Mouse (Mus musculus): ENCODE measurements around the gene Gsto2. TPM values are rescaled to one million over a fixed set of nuclear protein-coding genes. Genes with fewer than 3 reads are reported as not detected.

The Gsto2 gene
- polyA plus RNA-seq, 1 experiment from 2014 or later: 0.74 TPM

DNA sequence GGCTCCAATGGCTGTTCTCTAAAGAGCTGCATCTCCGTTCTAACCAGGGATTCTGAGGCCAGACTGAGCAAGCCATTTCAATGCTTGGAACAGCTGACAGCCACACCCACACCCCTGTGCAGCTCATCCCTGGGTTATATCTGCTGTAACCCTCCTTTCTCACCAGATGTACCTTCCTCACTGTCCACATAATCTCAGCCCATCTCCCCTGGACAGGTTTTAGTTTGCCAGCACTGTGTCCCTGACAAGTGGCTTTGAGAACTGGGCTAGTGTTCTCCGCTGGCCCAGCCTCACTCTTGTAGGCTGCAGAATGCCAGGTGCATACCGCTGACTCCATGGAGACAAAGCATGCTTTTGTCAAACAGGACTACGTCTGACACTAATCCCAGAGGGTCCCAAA is 52.1 kb downstream of the Gsto2 start:
- no peaks in the 10 kb centered on the region for H3K27me3 ChIP-seq (replicated peaks)
- H3K36me3 ChIP-seq (replicated peaks): no peaks in the 10 kb centered on the region
- H3K4me3 ChIP-seq: 0 out of 2 replicates have a peak overlapping the region, but pooled peaks have one; percentile 83
- WGBS: 8% methylated on average over 4 of the region's 4 CpGs
- H3K27ac ChIP-seq: no peak overlapping the region
- no peak overlapping the region for H3K9ac ChIP-seq
- no peaks in the 10 kb centered on the region for H3K9me3 ChIP-seq
- peak overlapping the region; percentile 90 for H3K4me2 ChIP-seq
- no peak for ATAC-seq (replicated peaks)
- H3K4me1 ChIP-seq: peaks cover 25% of the 10 kb centered on the region

DNA sequence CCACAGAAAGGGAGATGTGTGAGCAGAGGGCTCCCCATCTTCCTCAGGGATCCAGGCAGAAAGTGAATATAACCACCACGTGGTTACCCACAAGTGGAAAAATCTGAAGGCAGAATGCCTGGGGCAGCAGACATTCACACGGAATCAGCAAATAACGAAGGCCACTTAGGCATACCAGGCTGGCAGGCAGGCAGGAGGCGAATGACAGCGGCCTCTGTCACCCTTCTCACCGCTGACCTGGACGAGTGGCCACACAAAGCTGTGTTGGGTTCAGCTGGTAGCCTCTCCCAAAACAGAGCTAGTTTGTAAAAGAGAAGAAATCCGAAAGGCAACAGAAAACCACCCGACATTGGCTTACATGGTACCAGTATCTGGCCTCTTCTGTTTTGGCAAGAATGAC is 52.7 kb downstream of the Gsto2 start:
- Histone ChIP-seq H3K36me3 (replicated peaks) (no peaks in the 10 kb centered on the region), H3K4me3 (peak overlapping the region; percentile 83), H3K27me3 (replicated peaks) (no peaks in the 10 kb centered on the region), H3K4me1 (peaks cover 25% of the 10 kb centered on the region), H3K9me3 (no peaks in the 10 kb centered on the region), H3K4me2 (peak overlapping the region; percentile 90), H3K9ac (no peak overlapping the region; the same call in 1 of the 2 replicates), H3K27ac (no peak overlapping the region)
- 10% methylated on average over 9 of the region's 9 CpGs for WGBS
- ATAC-seq (replicated peaks): no peak

GRCm38 (mm10) chr19:47918455-47919101 is 53.2 kb downstream of the Gsto2 start:
- peak overlapping the region; percentile 82 for H3K27ac ChIP-seq
- ATAC-seq (replicated peaks): peak; percentile 32
- WGBS: under 1% methylated on average over 29 of the region's 29 CpGs

DNA sequence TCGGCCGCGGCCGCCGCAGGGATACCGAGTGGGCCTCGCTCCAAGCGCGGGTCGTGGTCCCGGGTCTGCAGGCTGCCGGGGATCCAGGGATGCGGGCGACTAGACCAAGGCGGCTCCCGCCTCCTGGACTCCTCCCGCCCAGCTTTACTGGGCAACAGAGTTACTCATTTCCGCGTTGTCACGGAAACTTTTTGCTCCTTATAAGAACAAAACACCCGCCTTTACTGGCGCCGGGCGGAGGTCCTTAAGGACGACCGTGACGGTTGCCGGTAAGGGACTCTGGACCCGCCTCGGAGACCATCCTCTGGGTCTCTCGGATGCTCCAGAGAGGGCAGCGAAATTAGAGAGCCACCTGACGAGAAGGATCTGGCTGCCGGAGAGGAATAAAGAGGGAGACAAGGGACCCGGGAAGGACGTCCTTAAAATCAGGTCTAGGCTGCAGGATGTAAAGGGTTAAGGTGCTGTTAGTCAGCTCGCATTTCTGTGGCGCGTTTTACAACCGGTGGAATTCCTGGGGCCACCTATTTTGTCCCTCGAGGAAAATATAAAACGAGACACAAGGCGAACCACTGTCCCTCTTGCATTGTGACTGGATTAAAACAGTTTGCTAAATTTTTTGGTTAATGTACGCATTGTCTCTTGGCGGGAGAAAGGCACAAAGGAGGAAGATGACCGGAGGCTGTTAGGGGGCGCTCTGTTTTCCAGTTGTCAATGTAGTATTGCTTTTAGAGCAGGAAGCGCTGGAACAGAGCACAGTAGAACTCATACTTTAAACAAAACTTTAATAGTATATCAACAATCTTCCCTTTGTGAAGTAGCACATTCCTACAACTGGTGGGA is 54.0 kb downstream of the Gsto2 start, which contains the start of the genes Cfap43 and Itprip:
Gene Cfap43 (minus strand): TSS at position 162 of the 840 bp plus-strand sequence.
Gene Itprip (minus strand): TSS at position 174 of the 840 bp plus-strand sequence.
- peak within 1 kb of the TSS; percentile 68 for H3K9ac ChIP-seq
- WGBS: under 1% methylated on average over 48 of the region's 48 CpGs
- ATAC-seq (replicated peaks): peak; percentile 73
- H3K27ac ChIP-seq: peak within 1 kb of the TSS; percentile 82
- peaks cover 25% of the 10 kb centered on the region for H3K4me1 ChIP-seq
- peak within 1 kb of the TSS; percentile 83 for H3K4me3 ChIP-seq
- peak within 1 kb of the TSS; percentile 90 for H3K4me2 ChIP-seq
- no peaks in the 10 kb centered on the region for H3K27me3 ChIP-seq (replicated peaks)
- H3K9me3 ChIP-seq: no peaks in the 10 kb centered on the region
- no peaks in the 10 kb centered on the region for H3K36me3 ChIP-seq (replicated peaks)

More at GRCm38 (mm10) chr19:47918455-47919101, 53.2 kb downstream of the Gsto2 start:
- Histone ChIP-seq H3K9me3 (no peaks in the 10 kb centered on the region), H3K4me2 (peak overlapping the region; percentile 90), H3K4me3 (peak overlapping the region; percentile 83), H3K27me3 (replicated peaks) (no peaks in the 10 kb centered on the region), H3K4me1 (peaks cover 25% of the 10 kb centered on the region), H3K9ac (peak overlapping the region; percentile 68), H3K36me3 (replicated peaks) (no peaks in the 10 kb centered on the region)

GRCm38 (mm10) chr19:47919966-47920375 is 54.6 kb downstream of the Gsto2 start:
- Histone ChIP-seq H3K9ac (no peak overlapping the region; the same call in 1 of the 2 replicates), H3K4me1 (peaks cover 25% of the 10 kb centered on the region), H3K36me3 (replicated peaks) (no peaks in the 10 kb centered on the region), H3K9me3 (no peaks in the 10 kb centered on the region), H3K27ac (peak overlapping the region; percentile 82; the same call in 1 of the 2 replicates), H3K4me3 (peak overlapping the region; percentile 83), H3K27me3 (replicated peaks) (no peaks in the 10 kb centered on the region), H3K4me2 (peak overlapping the region; percentile 90)
- ATAC-seq (replicated peaks): 0 out of 2 replicates have a peak, but pooled peaks have one; percentile 5
- 4% methylated on average over 8 of the region's 8 CpGs for WGBS

GRCm38 (mm10) chr19:47925819-47926218 is 60.5 kb downstream of the Gsto2 start:
- no peak for ATAC-seq (replicated peaks)
- H3K27me3 ChIP-seq (replicated peaks): no peaks in the 10 kb centered on the region
- H3K9ac ChIP-seq: no peak overlapping the region
- H3K4me3 ChIP-seq: no peak overlapping the region
- H3K4me1 ChIP-seq: no peaks in the 10 kb centered on the region
- H3K36me3 ChIP-seq (replicated peaks): no peaks in the 10 kb centered on the region
- H3K27ac ChIP-seq: no peak overlapping the region
- 81% methylated on average over 7 of the region's 7 CpGs for WGBS
- no peaks in the 10 kb centered on the region for H3K9me3 ChIP-seq
- no peak overlapping the region for H3K4me2 ChIP-seq

GRCm38 (mm10) chr19:47927032-47927431 is 61.7 kb downstream of the Gsto2 start:
- H3K4me2 ChIP-seq: no peak overlapping the region
- no peak overlapping the region for H3K27ac ChIP-seq
- no peaks in the 10 kb centered on the region for H3K9me3 ChIP-seq
- ATAC-seq (replicated peaks): no peak
- 85% methylated on average over 2 of the region's 2 CpGs for WGBS
- no peaks in the 10 kb centered on the region for H3K36me3 ChIP-seq (replicated peaks)
- no peak overlapping the region for H3K9ac ChIP-seq
- H3K27me3 ChIP-seq (replicated peaks): no peaks in the 10 kb centered on the region
- H3K4me3 ChIP-seq: no peak overlapping the region
- H3K4me1 ChIP-seq: no peaks in the 10 kb centered on the region

- no peak overlapping the region for H3K9ac ChIP-seq
- no peak overlapping the region for H3K4me2 ChIP-seq
- H3K4me3 ChIP-seq: no peak overlapping the region
- H3K36me3 ChIP-seq (replicated peaks): no peaks in the 10 kb centered on the region
- no peaks in the 10 kb centered on the region for H3K9me3 ChIP-seq
- H3K4me1 ChIP-seq: no peaks in the 10 kb centered on the region
- H3K27ac ChIP-seq: no peak overlapping the region
- no peak for ATAC-seq (replicated peaks)
- WGBS: 83% methylated on average over 4 of the region's 4 CpGs
- no peaks in the 10 kb centered on the region for H3K27me3 ChIP-seq (replicated peaks)
Measured at GRCm38 (mm10) chr19:47929043-47929442, 63.7 kb downstream of the Gsto2 start.

DNA sequence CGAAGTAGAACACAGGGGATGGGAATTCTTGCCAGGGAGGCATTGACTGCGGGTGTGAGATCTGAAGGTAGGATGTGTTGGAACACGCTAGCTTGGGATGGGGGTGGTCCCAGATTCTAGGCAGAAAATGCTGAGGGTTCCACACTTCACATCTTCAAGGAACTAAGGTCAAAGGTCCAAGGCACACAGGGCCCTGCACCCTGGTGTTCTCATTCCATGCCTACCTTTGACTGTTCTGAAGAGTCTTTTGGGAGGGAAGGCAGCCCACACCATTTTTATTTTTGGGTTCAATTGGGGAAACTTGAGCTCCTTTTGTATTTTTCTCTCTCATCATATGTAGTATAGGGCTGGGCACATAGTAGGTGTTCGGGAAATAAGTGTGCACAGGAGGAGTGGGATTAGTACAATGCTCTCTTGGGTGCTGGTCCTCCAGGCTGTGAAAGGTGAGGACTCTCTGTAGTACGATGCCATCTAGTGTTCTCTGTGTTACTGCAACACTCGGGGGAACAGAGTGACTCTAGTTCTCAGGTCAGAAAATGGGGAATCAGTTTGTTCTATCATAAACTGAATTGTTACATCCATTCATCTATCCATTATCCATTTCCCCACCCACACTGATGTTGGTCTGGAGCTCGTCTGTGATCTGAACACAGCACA is 66.8 kb downstream of the Gsto2 start:
- H3K4me2 ChIP-seq: no peak overlapping the region
- H3K4me1 ChIP-seq: peaks cover 5% of the 10 kb centered on the region
- 45% methylated on average over 7 of the region's 7 CpGs for WGBS
- no peak overlapping the region for H3K4me3 ChIP-seq
- no peaks in the 10 kb centered on the region for H3K36me3 ChIP-seq (replicated peaks)
- ATAC-seq (replicated peaks): 0 out of 2 replicates have a peak, but pooled peaks have one; percentile 50
- H3K27me3 ChIP-seq (replicated peaks): no peaks in the 10 kb centered on the region
- no peak overlapping the region for H3K9ac ChIP-seq
- H3K9me3 ChIP-seq: no peaks in the 10 kb centered on the region
- H3K27ac ChIP-seq: no peak overlapping the region

GRCm38 (mm10) chr19:47934146-47934545 is 68.8 kb downstream of the Gsto2 start:
- Histone ChIP-seq H3K36me3 (replicated peaks) (no peaks in the 10 kb centered on the region), H3K27ac (no peak overlapping the region), H3K9ac (no peak overlapping the region), H3K4me1 (peaks cover 12% of the 10 kb centered on the region), H3K27me3 (replicated peaks) (no peaks in the 10 kb centered on the region), H3K4me2 (no peak overlapping the region), H3K9me3 (no peaks in the 10 kb centered on the region), H3K4me3 (no peak overlapping the region)
- ATAC-seq (replicated peaks): no peak
- 89% methylated on average over 8 of the region's 8 CpGs for WGBS

DNA sequence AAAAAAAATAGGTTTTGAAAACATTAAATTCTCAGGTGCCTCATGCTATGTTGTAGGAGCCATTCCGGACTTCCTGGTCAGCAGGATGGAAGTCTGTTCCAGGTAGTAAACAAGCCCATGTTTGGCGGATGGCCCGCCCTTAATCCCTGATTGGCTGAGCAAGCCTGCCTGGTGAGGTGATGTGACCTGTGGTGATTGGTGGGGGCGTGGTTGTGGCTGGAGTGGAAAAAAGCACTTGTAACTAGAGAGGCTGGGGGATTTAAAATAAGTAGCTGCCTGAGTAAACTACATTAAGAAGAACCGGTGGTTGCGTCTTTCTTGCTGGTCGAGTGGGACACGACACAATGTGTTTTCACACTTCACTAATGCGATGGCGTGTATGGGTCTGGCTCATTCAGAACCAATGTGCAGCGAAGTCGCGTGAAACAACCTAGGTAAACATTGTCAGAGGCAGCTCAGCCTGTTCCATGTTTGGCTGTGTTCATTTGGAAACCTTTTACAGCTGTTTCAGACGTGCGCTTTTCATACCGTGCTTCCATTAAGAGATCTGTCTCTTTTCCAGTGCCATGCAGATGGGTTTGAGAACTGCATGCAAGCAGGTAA is 69.4 kb downstream of the Gsto2 start:
- no peaks in the 10 kb centered on the region for H3K9me3 ChIP-seq
- no peak overlapping the region for H3K9ac ChIP-seq
- peaks cover 12% of the 10 kb centered on the region for H3K4me1 ChIP-seq
- H3K4me2 ChIP-seq: no peak overlapping the region
- 75% methylated on average over 16 of the region's 16 CpGs for WGBS
- no peak overlapping the region for H3K4me3 ChIP-seq
- no peak for ATAC-seq (replicated peaks)
- H3K27me3 ChIP-seq (replicated peaks): no peaks in the 10 kb centered on the region
- no peaks in the 10 kb centered on the region for H3K36me3 ChIP-seq (replicated peaks)
- H3K27ac ChIP-seq: no peak overlapping the region

DNA sequence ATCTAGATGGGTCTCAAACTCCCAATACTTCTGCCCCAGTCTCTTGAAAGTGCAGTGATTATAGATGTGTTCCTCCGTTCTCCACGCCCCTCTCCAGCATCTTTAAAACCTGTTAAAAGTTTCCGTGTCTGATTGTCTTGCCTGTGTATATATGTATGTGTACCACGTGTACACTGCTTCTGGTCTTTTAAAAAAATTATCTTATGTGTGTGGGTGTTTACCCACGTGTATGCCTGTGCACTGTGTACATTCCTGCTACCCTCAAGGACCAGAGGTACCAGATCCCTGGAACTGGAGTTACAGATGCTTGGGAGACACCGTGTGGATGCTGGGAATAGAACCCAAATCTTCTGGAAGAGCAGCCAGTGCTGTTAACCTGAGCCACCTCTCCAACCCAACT is 70.2 kb downstream of the Gsto2 start:
- Histone ChIP-seq H3K27me3 (replicated peaks) (no peaks in the 10 kb centered on the region), H3K36me3 (replicated peaks) (no peaks in the 10 kb centered on the region), H3K4me2 (no peak overlapping the region), H3K27ac (no peak overlapping the region), H3K4me3 (no peak overlapping the region), H3K9me3 (no peaks in the 10 kb centered on the region), H3K4me1 (peaks cover 12% of the 10 kb centered on the region), H3K9ac (no peak overlapping the region)
- 80% methylated on average over 6 of the region's 6 CpGs for WGBS
- ATAC-seq (replicated peaks): no peak

Data from midbrain, embryonic 15.5 days (tissue).